Mouse (Mus musculus): Measurements from ENCODE around the gene Med26. TPM values are rescaled to one million over a fixed set of nuclear protein-coding genes. Genes with fewer than 3 reads are reported as not detected.

Gene Med26
- polyA plus RNA-seq, 1 experiment from 2014 or later, result 14.8 TPM

GRCm38 (mm10) chr8:72561111-72561689, 13.1 kb upstream of the Med26 start:
- no peaks in the 10 kb centered on the region for H3K9me3 ChIP-seq (ENCODE audit: control insufficient read depth, low read length)
- no peak overlapping the region for H3K9ac ChIP-seq (ENCODE audit: low read length)
- no peak overlapping the region for H3K4me2 ChIP-seq (ENCODE audit: low read depth, severe bottlenecking)
- peaks cover 18% of the 10 kb centered on the region; the same call in 1 of the 2 replicates for H3K36me3 ChIP-seq (ENCODE audit: control insufficient read depth, insufficient read depth, low read length)
- DNase-seq (ENCODE audit: low spot score), result no peak
- H3K4me1 ChIP-seq (ENCODE audit: control insufficient read depth, insufficient read depth, low read length), result no peaks in the 10 kb centered on the region
- no peak overlapping the region for H3K27ac ChIP-seq (replicated peaks; ENCODE audit: low read depth, low read length)
- no peak overlapping the region for H3K4me3 ChIP-seq (ENCODE audit: low read depth, low read length)
- no peak for ATAC-seq (ENCODE audit: insufficient number of reproducible peaks, low FRiP score, low TSS enrichment, low read depth)
- no peaks in the 10 kb centered on the region for H3K27me3 ChIP-seq (ENCODE audit: control insufficient read depth, insufficient read depth, low read length)
- 96% methylated on average over 1 of the region's 1 CpGs for WGBS

GRCm38 (mm10) chr8:72555770-72556169, 7.7 kb upstream of the Med26 start:
- no peak for DNase-seq (ENCODE audit: low spot score)
- Histone ChIP-seq H3K36me3 (ENCODE audit: control insufficient read depth, insufficient read depth, low read length) (0 out of 2 replicates have a peak, but pooled peaks cover 3% of the 10 kb centered on the region), H3K9me3 (ENCODE audit: control insufficient read depth, low read length) (no peaks in the 10 kb centered on the region), H3K4me1 (ENCODE audit: control insufficient read depth, insufficient read depth, low read length) (no peaks in the 10 kb centered on the region), H3K4me3 (ENCODE audit: low read depth, low read length) (no peak overlapping the region), H3K27me3 (ENCODE audit: control insufficient read depth, insufficient read depth, low read length) (no peaks in the 10 kb centered on the region), H3K4me2 (ENCODE audit: low read depth, severe bottlenecking) (no peak overlapping the region), H3K9ac (ENCODE audit: low read length) (no peak overlapping the region), H3K27ac (replicated peaks; ENCODE audit: low read depth, low read length) (no peak overlapping the region)
- WGBS, result 56% methylated on average over 4 of the region's 4 CpGs
- no peak for ATAC-seq (ENCODE audit: insufficient number of reproducible peaks, low FRiP score, low TSS enrichment, low read depth)

- H3K4me3 ChIP-seq (ENCODE audit: low read depth, low read length), result peak overlapping the region; percentile 96
- no peaks in the 10 kb centered on the region for H3K36me3 ChIP-seq (ENCODE audit: control insufficient read depth, insufficient read depth, low read length)
- H3K27me3 ChIP-seq (ENCODE audit: control insufficient read depth, insufficient read depth, low read length), result no peaks in the 10 kb centered on the region
- peaks cover 16% of the 10 kb centered on the region for H3K4me1 ChIP-seq (ENCODE audit: control insufficient read depth, insufficient read depth, low read length)
- no peaks in the 10 kb centered on the region for H3K9me3 ChIP-seq (ENCODE audit: control insufficient read depth, low read length)
- H3K9ac ChIP-seq (ENCODE audit: low read length), result peak overlapping the region; percentile 64; the same call in 1 of the 2 replicates
- 12% methylated on average over 5 of the region's 5 CpGs for WGBS
- H3K4me2 ChIP-seq (ENCODE audit: low read depth, severe bottlenecking), result peak overlapping the region; percentile 78
- DNase-seq (ENCODE audit: low spot score) (no peak), ATAC-seq (ENCODE audit: insufficient number of reproducible peaks, low FRiP score, low TSS enrichment, low read depth) (no peak)
- 0 out of 2 replicates have a peak overlapping the region, but pooled peaks have one; percentile 36 for H3K27ac ChIP-seq (replicated peaks; ENCODE audit: low read depth, low read length)
These were observed 1.3 kb upstream of the Med26 start for GRCm38 (mm10) chr8:72549314-72549892.

GRCm38 (mm10) chr8:72548644-72549313, 709 bp upstream of the Med26 start:
- under 1% methylated on average over 44 of the region's 45 CpGs for WGBS

GRCm38 (mm10) chr8:72547122-72547801, 808 bp downstream of the Med26 start:
- Histone ChIP-seq H3K4me2 (ENCODE audit: low read depth, severe bottlenecking) (peak overlapping the region; percentile 74), H3K9me3 (ENCODE audit: control insufficient read depth, low read length) (no peaks in the 10 kb centered on the region), H3K4me3 (ENCODE audit: low read depth, low read length) (peak overlapping the region; percentile 96), H3K27me3 (ENCODE audit: control insufficient read depth, insufficient read depth, low read length) (no peaks in the 10 kb centered on the region), H3K36me3 (ENCODE audit: control insufficient read depth, insufficient read depth, low read length) (no peaks in the 10 kb centered on the region), H3K27ac (replicated peaks; ENCODE audit: low read depth, low read length) (peak overlapping the region; percentile 62), H3K4me1 (ENCODE audit: control insufficient read depth, insufficient read depth, low read length) (peaks cover 16% of the 10 kb centered on the region), H3K9ac (ENCODE audit: low read length) (peak overlapping the region; percentile 92)
- 3% methylated on average over 27 of the region's 27 CpGs for WGBS
- ATAC-seq (ENCODE audit: insufficient number of reproducible peaks, low FRiP score, low TSS enrichment, low read depth), result no peak
- peak; percentile 52 for DNase-seq (ENCODE audit: low spot score)

More at GRCm38 (mm10) chr8:72548644-72549313, 709 bp upstream of the Med26 start:
- H3K9me3 ChIP-seq (ENCODE audit: control insufficient read depth, low read length), result no peaks in the 10 kb centered on the region
- H3K4me1 ChIP-seq (ENCODE audit: control insufficient read depth, insufficient read depth, low read length), result peaks cover 16% of the 10 kb centered on the region
- H3K27me3 ChIP-seq (ENCODE audit: control insufficient read depth, insufficient read depth, low read length), result no peaks in the 10 kb centered on the region
- H3K4me2 ChIP-seq (ENCODE audit: low read depth, severe bottlenecking), result peak overlapping the region; percentile 78
- peak overlapping the region; percentile 96 for H3K4me3 ChIP-seq (ENCODE audit: low read depth, low read length)
- peak overlapping the region; percentile 84 for H3K27ac ChIP-seq (replicated peaks; ENCODE audit: low read depth, low read length)
- peak overlapping the region; percentile 64 for H3K9ac ChIP-seq (ENCODE audit: low read length)
- DNase-seq (ENCODE audit: low spot score), result no peak
- ATAC-seq (ENCODE audit: insufficient number of reproducible peaks, low FRiP score, low TSS enrichment, low read depth), result peak; percentile 35
- no peaks in the 10 kb centered on the region for H3K36me3 ChIP-seq (ENCODE audit: control insufficient read depth, insufficient read depth, low read length)

- Histone ChIP-seq H3K36me3 (ENCODE audit: control insufficient read depth, insufficient read depth, low read length) (no peaks in the 10 kb centered on the region), H3K9ac (ENCODE audit: low read length) (no peak overlapping the region), H3K4me1 (ENCODE audit: control insufficient read depth, insufficient read depth, low read length) (no peaks in the 10 kb centered on the region), H3K9me3 (ENCODE audit: control insufficient read depth, low read length) (no peaks in the 10 kb centered on the region), H3K27ac (replicated peaks; ENCODE audit: low read depth, low read length) (no peak overlapping the region), H3K27me3 (ENCODE audit: control insufficient read depth, insufficient read depth, low read length) (no peaks in the 10 kb centered on the region), H3K4me2 (ENCODE audit: low read depth, severe bottlenecking) (no peak overlapping the region), H3K4me3 (ENCODE audit: low read depth, low read length) (no peak overlapping the region)
- ATAC-seq (ENCODE audit: insufficient number of reproducible peaks, low FRiP score, low TSS enrichment, low read depth) (no peak), DNase-seq (ENCODE audit: low spot score) (no peak)
These were observed 8.8 kb downstream of the Med26 start for GRCm38 (mm10) chr8:72539234-72539633.

- Histone ChIP-seq H3K9me3 (ENCODE audit: control insufficient read depth, low read length) (no peaks in the 10 kb centered on the region), H3K9ac (ENCODE audit: low read length) (no peak overlapping the region), H3K4me2 (ENCODE audit: low read depth, severe bottlenecking) (no peak overlapping the region), H3K36me3 (ENCODE audit: control insufficient read depth, insufficient read depth, low read length) (no peaks in the 10 kb centered on the region), H3K27me3 (ENCODE audit: control insufficient read depth, insufficient read depth, low read length) (no peaks in the 10 kb centered on the region), H3K27ac (replicated peaks; ENCODE audit: low read depth, low read length) (no peak overlapping the region), H3K4me3 (ENCODE audit: low read depth, low read length) (no peak overlapping the region), H3K4me1 (ENCODE audit: control insufficient read depth, insufficient read depth, low read length) (no peaks in the 10 kb centered on the region)
- WGBS, result 96% methylated on average over 3 of the region's 3 CpGs
- ATAC-seq (ENCODE audit: insufficient number of reproducible peaks, low FRiP score, low TSS enrichment, low read depth) (no peak), DNase-seq (ENCODE audit: low spot score) (no peak)
These were observed 13.2 kb downstream of the Med26 start for GRCm38 (mm10) chr8:72534888-72535287.

- H3K9ac ChIP-seq (ENCODE audit: low read length), result no peak overlapping the region
- H3K36me3 ChIP-seq (ENCODE audit: control insufficient read depth, insufficient read depth, low read length), result no peaks in the 10 kb centered on the region
These were observed 16.0 kb downstream of the Med26 start for GRCm38 (mm10) chr8:72532103-72532502.

More at GRCm38 (mm10) chr8:72532103-72532502, 16.0 kb downstream of the Med26 start:
- WGBS, result 86% methylated on average over 1 of the region's 1 CpGs
- DNase-seq (ENCODE audit: low spot score), result no peak
- Histone ChIP-seq H3K4me2 (ENCODE audit: low read depth, severe bottlenecking) (no peak overlapping the region), H3K27me3 (ENCODE audit: control insufficient read depth, insufficient read depth, low read length) (no peaks in the 10 kb centered on the region), H3K4me3 (ENCODE audit: low read depth, low read length) (no peak overlapping the region), H3K4me1 (ENCODE audit: control insufficient read depth, insufficient read depth, low read length) (no peaks in the 10 kb centered on the region), H3K9me3 (ENCODE audit: control insufficient read depth, low read length) (no peaks in the 10 kb centered on the region), H3K27ac (replicated peaks; ENCODE audit: low read depth, low read length) (no peak overlapping the region)
- no peak for ATAC-seq (ENCODE audit: insufficient number of reproducible peaks, low FRiP score, low TSS enrichment, low read depth)
